Mouse (Mus musculus): ENCODE measurements at regions not wholly inside any gene's neighbourhood (a gene's known extent, or its start where the extent isn't known, plus 50 kb on each side); places are given as distances from the start of the nearest gene placed in this dataset.

- no peak for DNase-seq
These were observed 59.2 kb upstream of the Twist2 start for GRCm38 (mm10) chr1:91742031-91742430.

DNA sequence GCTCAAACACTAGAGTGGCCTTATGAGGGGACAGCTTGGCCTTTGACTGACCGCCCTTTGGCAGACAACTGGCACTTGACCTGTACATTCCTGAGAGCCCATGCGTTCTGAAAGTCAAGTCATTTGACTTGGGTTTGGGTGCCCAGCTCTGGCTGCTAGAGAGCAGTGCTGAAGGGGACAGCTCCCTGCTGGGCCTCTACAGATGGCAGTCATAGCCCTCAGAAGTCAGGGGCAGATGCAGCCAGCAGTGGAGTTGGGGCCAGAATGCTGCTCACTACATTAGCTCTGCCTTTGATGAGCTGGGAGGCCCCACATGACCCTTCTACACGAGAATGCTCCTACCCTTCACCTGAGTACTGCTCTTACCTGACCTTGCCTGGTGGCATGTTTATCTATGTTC lies 58.3 kb upstream of the Twist2 start:
- no peak for DNase-seq

DNA sequence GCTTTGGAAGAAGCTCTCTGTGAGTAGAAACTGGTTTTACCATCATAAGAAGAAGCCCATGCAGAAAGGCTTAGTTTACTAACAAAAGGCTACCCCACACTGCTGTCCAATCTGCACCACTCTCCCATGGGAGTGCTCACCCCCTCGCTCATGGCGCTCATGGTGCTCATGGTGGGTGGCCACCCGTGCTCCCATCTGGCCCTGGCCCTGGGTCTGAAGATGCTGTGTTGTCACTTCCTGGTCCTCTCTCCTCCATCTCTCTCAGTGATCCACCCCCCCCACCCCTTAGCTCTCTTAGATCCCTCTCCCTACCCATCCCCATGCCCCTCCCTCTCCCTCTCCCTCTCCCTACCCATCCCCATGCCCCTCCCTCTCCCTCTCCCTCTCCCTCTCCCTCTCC lies 57.2 kb upstream of the Twist2 start:
- DNase-seq: no peak

- no peak for DNase-seq
These were observed 56.6 kb upstream of the Twist2 start for GRCm38 (mm10) chr1:91744701-91745100.

DNA sequence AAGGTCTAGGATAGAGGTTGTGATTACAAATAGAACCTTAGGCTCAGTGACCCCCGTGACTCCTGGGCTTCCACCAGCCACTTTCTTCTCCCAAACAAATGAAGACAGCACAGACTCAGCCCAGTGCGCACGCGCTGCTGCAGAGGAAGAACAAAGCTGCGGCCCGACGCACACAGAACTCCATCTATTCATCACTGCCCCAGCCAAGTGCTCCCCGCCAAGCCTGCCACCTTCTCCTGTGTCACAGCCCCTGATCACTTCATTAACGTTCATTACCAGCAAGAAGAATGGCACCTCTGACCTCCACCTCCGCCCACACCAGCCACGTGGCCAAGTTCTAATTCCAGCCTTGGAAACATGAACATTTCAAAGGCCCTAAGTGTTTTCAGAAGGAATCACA lies 53.7 kb upstream of the Twist2 start:
- no peak for DNase-seq
